Mouse (Mus musculus): ENCODE data around the gene Gm48552.

Gene Gm48552

GRCm38 (mm10) chr10:81389373-81389772, 568 bp downstream of the Gm48552 start:
- DNase-seq, result peak; percentile 94

- DNase-seq, result peak; percentile 96
These were observed 1.2 kb downstream of the Gm48552 start for GRCm38 (mm10) chr10:81389801-81390677.

DNA sequence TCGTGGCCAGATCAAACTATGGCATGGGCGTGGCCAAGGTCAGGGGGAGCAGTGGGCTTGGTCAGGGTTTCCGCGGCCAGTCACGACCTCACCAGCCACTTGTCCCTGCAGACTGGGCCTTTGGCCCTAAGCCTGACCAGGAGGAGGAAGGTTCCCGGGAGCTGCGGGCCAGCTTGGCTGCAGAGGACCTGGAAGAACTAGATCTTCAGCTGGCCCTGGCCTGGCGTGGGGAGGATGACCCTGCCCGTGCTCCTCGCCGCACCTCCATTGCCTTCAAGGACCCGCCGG, 1.8 kb downstream of the Gm48552 start:
- no peak for DNase-seq

GRCm38 (mm10) chr10:81392270-81392669, 3.5 kb downstream of the Gm48552 start:
- DNase-seq, result no peak

DNA sequence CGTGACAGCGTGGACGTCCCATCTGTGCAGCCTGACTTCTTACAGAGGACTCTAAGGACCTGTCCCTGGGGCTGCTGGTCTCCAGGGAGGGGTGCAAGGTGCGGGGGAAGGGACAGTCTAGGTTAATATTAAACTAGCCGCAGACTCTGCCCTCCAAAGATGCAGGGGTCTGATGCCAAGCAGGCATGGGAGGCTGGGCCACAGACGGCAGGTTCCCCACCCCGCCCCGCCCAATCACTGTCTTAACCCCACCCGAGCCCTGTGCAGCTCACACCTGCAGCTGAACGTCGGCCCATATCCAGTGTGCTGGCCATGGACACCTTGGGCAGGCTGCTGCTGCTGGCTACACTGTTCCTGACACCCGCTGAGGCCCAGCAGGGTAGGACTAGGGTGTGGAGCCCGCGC, 4.0 kb downstream of the Gm48552 start, which contains the start of gene Smim24:
Gene Smim24 (plus strand): TSS at position 271 of the 405 bp plus-strand sequence.
- DNase-seq, result no peak

- DNase-seq, result peak; percentile 95
These were observed 4.8 kb downstream of the Gm48552 start for GRCm38 (mm10) chr10:81393456-81394063.

- peak; percentile 96 for DNase-seq
These were observed 6.3 kb downstream of the Gm48552 start for GRCm38 (mm10) chr10:81395127-81395526.

- DNase-seq, result no peak
These were observed 7.1 kb downstream of the Gm48552 start for GRCm38 (mm10) chr10:81395865-81396264.

GRCm38 (mm10) chr10:81396749-81397148, 7.9 kb downstream of the Gm48552 start:
- no peak for DNase-seq

DNA sequence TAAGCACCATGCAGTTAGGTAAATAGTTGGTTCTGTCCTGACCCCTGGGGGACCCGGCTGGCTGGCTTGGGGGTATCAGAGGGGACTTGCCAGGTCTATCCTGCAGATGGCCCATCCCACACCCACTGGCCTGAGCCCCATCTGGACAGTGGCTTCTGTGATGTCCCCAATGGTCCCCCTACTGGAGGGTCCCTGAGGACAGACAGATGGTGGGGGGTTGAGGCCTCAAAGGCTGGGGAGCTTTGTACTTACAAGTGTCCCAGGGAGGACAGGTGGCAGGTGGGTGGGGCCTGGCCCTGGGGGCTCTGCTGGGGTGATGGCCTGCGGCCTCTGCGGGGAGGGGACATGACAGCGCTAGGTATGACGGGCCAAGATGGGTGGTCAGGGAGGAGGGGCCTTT, 10.5 kb downstream of the Gm48552 start:
- peak; percentile 95 for DNase-seq

GRCm38 (mm10) chr10:81399798-81400308, 11.0 kb downstream of the Gm48552 start:
- DNase-seq, result peak; percentile 93

DNA sequence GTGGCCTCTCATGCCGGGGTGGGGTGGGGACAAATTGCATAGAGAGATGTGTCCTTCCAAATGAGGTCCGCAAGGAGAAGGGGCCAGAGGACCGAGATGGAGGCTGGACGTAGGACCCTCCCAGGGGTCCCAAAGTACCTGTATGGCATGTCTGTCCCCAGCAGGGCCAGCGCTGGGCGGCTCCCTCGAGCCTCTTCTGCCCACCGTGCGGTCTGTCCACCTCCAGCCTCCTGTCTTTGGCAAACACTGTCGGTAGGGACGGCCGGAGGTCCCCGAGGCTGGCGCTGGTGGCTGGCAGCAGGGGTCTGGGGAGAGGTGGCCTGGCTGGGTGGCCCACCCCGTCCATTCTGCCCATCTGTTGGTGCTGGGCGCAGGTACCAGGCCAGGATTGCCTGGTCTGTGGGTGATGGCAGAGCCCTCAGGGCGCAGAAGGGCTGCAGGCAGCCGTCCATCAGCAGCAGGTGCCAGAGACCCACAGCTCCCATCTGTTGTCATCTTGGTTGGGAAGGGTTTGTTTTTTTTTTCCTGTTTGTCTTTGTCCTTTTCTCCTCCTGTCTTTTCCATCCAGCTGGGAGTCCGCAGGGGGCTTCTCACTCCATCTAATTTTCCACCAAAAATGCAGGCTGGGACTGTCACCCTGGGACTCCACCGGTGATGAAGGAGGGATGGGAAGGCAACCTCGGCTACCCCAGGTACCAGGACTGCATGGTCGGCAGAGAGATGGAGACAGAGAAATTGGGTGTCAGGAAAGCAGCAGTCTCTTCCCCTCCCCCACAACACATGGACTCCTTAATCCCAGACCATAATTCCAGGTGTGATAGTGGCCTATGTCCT, 11.8 kb downstream of the Gm48552 start:
- peak; percentile 94 for DNase-seq

GRCm38 (mm10) chr10:81401205-81401520, 12.4 kb downstream of the Gm48552 start:
- no peak for DNase-seq

DNA sequence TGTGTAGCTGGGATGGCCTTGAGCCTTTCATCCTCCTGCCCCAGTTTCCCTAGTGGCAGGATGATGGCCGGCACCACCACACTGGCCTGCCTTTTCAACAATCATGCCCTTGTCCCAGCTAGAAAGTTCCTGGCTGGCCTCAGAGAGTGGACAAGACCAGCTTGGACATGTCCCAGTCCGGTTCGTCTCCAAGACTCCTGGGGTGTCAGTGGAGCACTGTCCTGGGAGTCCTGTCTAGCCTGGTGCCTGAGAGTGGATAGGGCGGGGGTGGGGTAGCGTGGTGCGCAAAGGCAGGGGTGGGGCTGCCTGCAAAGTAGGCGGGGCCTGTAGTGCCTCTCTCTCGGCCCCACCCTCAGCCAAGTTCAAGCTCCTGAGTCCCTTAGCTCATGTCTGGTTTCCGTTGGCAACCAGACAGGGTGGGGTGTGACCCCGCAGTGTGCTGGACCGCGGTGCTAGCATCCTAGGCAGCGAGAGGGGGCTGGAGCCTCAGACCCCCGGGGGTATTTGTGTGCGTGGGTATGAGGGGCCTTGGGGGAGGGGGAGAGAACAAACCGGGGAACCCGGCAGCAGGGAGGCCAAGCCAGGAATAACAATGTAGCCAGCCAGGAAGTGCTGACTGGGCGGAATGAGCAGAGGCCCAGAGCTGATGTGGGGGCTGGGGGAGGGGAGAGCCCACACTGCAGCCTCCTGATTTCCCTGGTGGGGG, 12.9 kb downstream of the Gm48552 start:
- peak; percentile 99 for DNase-seq

DNA sequence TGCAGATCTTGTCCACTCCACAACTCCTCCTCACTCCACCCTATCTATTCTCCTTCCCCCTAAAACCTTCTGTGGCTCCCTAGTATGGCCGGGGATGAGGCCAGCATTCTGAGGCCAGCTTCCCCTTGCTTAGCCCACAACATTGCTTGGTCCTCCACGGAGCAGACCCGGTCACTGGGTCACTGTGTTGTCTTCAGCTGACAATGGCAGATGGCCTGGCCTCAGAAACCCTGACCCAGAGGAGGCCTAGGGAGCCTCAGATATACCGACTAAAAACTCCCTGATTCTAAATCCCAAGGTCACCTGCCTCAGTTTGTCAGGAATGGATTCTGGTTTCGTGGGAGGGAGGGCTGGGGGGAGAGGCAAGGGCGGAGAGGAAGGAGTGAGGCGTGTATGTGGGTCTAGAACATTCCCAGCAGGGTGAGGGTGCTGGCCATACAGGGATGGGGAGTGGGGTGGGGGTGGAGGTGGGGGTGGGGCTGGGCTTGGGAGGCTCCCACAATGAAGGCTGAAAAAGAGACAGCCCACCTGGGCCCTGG, 13.5 kb downstream of the Gm48552 start:
- DNase-seq, result peak; percentile 95

DNA sequence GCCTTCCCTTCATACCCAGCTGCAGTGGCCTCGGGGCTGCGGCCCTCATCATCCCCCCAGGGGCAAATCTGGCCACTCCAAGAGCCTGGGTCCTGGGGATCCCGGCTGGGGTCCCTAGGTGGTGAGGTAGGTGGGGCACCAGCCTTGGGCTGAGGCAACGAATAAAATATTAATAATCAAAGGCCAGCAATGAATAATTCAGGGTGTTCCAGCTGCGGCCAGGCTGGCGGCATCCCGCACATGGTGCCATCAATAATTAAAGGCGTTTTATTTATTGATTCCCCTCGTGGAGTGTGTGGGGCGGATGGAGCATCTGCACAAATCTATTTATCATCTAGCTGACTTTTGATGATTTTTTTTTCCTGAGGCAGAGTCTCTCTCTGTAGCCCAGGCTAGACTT, 14.7 kb downstream of the Gm48552 start:
- DNase-seq, result no peak

DNA sequence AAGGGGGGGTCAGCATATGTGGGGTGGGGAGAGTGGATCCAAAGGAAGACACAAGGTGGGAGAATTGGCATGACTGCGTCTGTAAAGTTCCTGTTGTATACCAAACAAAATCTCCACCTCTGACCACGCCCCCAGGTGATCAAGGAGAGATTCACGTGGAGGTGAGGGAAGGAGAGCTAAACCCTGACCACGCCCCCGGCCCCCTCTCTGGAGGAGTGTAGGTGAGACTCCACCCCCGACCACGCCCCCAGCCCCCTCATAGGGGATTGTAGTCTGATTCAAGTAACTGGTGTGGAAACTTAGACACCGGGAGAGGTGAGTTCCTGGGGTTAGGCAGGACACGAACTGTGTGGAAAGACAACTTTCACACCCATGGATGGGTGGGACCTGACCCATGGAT, 15.3 kb downstream of the Gm48552 start:
- DNase-seq, result no peak

- peak; percentile 98 for DNase-seq
These were observed 15.9 kb downstream of the Gm48552 start for GRCm38 (mm10) chr10:81404720-81405119.

DNA sequence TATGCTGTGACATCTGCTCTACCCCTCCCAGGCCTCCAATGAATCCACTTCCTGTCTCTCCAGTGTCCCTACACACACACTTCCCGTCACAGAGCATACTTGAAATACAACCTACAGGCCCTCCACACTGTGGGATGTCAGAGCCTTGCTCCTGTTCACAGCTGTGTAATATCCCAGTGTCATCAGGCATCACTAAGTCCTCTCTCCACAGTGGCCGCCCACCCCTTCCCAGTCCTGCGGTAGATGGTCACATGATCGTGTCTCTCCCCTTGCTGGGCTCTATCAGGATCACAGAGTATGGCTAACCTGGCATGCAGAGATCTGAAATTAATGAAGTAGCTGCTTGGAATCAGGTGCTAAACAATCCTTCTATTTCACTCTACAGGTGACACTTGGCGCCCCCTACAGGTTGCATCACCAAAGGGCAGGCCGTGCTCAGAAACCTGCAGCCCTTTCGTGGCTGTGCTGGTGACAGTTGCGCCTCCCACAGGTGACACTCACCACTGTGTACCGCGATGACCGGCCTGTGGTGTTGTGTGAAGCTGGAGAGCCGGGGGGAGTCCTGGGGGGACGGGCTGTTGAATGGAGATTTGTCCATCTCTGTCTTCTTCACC, 16.9 kb downstream of the Gm48552 start:
- peak; percentile 94 for DNase-seq

DNA sequence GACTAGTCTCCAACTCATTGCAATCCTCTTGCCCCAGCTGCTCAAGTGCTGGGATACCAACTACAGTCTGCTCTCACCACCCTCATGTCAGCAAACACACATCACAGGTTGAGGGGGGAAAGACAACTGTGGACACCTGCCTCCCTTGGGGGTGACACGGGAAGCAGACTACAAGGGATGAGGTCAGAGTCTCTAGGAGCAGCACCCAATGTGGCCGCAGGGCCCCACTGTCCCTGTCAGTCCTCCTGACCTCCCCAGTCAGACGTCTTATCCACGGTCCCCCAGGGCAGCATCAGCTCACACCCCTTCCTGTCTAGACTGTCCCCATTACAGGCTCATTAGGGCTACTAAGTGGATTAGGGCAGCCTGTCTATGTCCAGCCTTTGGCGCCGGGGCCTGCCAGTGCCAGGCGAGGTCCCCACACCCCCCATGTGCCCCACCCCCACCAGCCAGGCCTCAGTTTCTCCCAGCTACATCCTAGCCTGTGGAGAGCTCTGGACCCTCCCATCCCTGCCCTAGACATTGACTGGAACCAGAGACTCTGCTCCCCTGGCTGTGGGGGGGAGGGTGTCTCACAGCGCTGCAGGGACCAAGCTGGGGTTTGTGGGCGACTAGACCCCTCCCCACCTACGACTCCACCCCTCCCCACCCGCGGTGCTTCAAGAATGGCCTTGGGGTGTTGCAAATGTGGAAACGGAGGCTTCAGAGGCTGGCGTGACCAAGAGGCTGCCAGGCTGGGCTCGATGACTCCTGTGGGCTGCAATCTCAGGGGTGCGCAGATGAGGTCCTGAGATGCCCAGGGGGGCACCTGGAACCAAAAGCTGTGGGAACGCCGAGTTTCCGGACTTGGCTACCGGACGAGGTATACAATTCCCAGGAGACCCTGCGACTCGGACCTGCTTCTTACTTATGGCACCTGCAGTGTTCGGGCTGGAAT, 18.0 kb downstream of the Gm48552 start:
- DNase-seq, result peak; percentile 96

All from heart, adult 11 months (tissue).